23 mouse cellular contexts compared by ENCODE assay signal in genomic region chr9:96684866-96685599, GRCm38 (mm10). TPM values are rescaled to one million over a fixed set of nuclear protein-coding genes. Genes with fewer than 3 reads are reported as not detected.
DNase-seq lines count a peak whose midpoint lies in the region; TF ChIP-seq lines count a peak whose summit lies in the region.
"Had no signal": no experiment of that assay in that cellular context is flagged by ENCODE, and none has a peak within 500 bp of the region (broad histone marks: within the 10 kb centered on the region; RNA-seq: fewer than 3 reads in every experiment).

No protein-coding gene starts in this region.

- peak; percentile 21 for DNase-seq in embryo, embryonic 10 days (ENCODE audit: low spot score)
- no peak for DNase-seq in embryo, embryonic 9.5 days (ENCODE audit: extremely low spot score)
- DNase-seq in layer of hippocampus, adult 2 months (ENCODE audit: low spot score in 2 of 2), result no peak
- DNase-seq in layer of hippocampus, postnatal 10 days (ENCODE audit: low spot score in 2 of 2), result no peak
- DNase-seq in Muller cell, postnatal 12 days (ENCODE audit: inconsistent ontology term), result peak; percentile 73
- DNase-seq in retina, postnatal 1 day, result peak; percentile 91
- no peak for DNase-seq in adrenal gland, postnatal 25 days
- DNase-seq in testis, postnatal 14 days (ENCODE audit: low spot score), result no peak
- DNase-seq: adrenal gland, adult 8-10 months; adrenal gland, postnatal 36 days; cerebellum, adult 11 months; cerebellum, adult 2 months; cerebellum, adult 9-11 months; gastrocnemius, postnatal 25 days; heart, adult 18-20 months; heart, postnatal 10 days; heart, postnatal 36 days had no signal

- no peak overlapping the region for H3K4me3 ChIP-seq in layer of hippocampus, adult 2 months
- H3K4me3 ChIP-seq: embryonic facial prominence, embryonic 15.5 days; heart, embryonic 12.5 days; heart, embryonic 15.5 days; hindbrain, embryonic 10.5 days; hindbrain, embryonic 13.5 days; intestine, embryonic 15.5 days had no signal

- peak overlapping the region; percentile 7; the same call in 1 of the 2 replicates for H3K27ac ChIP-seq in layer of hippocampus, adult 2 months
- H3K27ac ChIP-seq: embryonic facial prominence, embryonic 15.5 days; hindbrain, embryonic 10.5 days; hindbrain, embryonic 13.5 days; intestine, embryonic 15.5 days had no signal

- TF ChIP-seq CTCF in layer of hippocampus, adult 2 months (conservative IDR thresholded peaks at IDR 0.05), result no peak

RNA-seq across cellular contexts. Expression of gene Rasa2, which starts 53.6 kb away (rescaled TPM):
- 10 to 100 TPM; 27.7 to 31.8 TPM for total RNA-seq in layer of hippocampus, adult 2 months (2021)
- 10 to 100 TPM; 29.4 to 32.6 TPM for total RNA-seq in layer of hippocampus, postnatal 10 days (2021)
- 9.3 and 15.5 TPM in 2 replicates for total RNA-seq in adrenal gland, postnatal 25 days (2021)

Comparison
In these comparisons a context has a peak if more than half of its experiments do, and no peak if none do; other contexts are left out.
1. DNase-seq: peak in embryo, embryonic 10 days (single experiment), Muller cell, postnatal 12 days (single experiment) and retina, postnatal 1 day (single experiment); none in embryo, embryonic 9.5 days (single experiment), layer of hippocampus, adult 2 months (0 of 2), layer of hippocampus, postnatal 10 days (0 of 2), adrenal gland, postnatal 25 days (single experiment) and testis, postnatal 14 days (single experiment).